Mouse (Mus musculus): Measurements from ENCODE around the gene Tmem150c. TPM values are rescaled to one million over a fixed set of nuclear protein-coding genes. Genes with fewer than 3 reads are reported as not detected.

Tmem150c gene
- polyA plus RNA-seq, 1 experiment from 2014 or later = 5.2 TPM

DNA sequence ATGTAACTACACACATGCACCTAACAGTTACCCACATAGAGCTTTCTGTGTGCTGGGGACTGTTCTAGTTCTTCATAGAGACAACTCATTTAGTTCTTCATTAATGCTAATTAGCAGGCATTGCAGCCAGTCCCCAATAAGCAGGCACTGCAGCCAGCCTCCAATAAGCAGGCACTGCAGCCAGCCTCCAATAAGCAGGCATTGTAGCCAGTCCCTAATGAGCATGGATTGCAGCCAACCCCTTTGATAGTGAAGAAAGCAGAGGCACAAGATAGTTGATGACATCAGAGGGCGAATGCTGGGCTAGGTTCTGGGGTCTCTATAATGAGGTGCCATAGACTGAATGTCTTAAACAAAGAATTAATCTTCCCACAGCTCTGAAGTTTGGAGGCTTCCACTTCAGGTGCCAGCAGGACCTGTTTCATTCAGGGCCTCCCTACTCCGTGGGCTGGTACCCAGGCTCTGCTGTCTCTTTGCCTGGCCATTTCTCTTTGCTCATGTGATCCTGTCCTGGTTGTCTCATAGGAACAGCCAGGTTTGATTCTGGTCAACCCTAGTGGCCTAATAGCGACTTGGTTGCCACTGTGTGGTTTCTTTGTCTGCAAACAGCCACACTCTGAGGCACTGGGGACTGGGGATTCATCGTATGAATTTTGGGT is 18.6 kb upstream of the Tmem150c start:
- WGBS = 83% methylated on average over 4 of the region's 4 CpGs
- Histone ChIP-seq H3K27ac (replicated peaks; ENCODE audit: low read depth, low read length) (no peak overlapping the region), H3K4me3 (ENCODE audit: low read depth, low read length) (no peak overlapping the region), H3K9me3 (ENCODE audit: control insufficient read depth, low read length) (no peaks in the 10 kb centered on the region), H3K4me1 (ENCODE audit: control insufficient read depth, insufficient read depth, low read length) (no peaks in the 10 kb centered on the region), H3K9ac (ENCODE audit: low read depth, low read length) (no peak overlapping the region), H3K36me3 (ENCODE audit: control insufficient read depth, insufficient read depth, low read length) (no peaks in the 10 kb centered on the region), H3K4me2 (ENCODE audit: low read depth, low read length) (no peak overlapping the region), H3K27me3 (replicated peaks; ENCODE audit: control insufficient read depth, insufficient read depth, low read length) (no peaks in the 10 kb centered on the region)
- ATAC-seq (ENCODE audit: low read depth) (no peak), DNase-seq (ENCODE audit: low spot score) (no peak)

DNA sequence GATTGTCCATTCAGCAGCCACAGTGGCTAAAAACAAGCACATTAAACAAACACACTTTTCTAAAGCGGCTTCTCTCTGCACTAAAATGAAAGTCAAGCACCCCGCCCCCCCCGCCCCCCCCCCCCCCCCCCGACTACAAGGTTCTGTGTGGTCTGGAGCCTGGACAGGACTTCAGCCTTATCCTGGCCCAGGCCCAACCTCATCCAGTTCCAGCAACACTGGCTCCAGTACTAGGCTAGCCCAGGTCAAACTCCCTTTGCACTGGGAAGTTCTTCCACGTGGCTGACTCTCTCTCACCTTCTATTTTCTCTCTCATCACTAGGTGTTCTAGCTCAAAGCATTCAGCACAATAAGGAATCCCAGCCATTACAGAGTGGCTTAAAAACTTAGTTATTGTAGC is 17.9 kb upstream of the Tmem150c start:
- DNase-seq (ENCODE audit: low spot score) = no peak
- H3K4me1 ChIP-seq (ENCODE audit: control insufficient read depth, insufficient read depth, low read length) = no peaks in the 10 kb centered on the region
- H3K9ac ChIP-seq (ENCODE audit: low read depth, low read length) = no peak overlapping the region
- no peak overlapping the region for H3K4me3 ChIP-seq (ENCODE audit: low read depth, low read length)
- no peak overlapping the region for H3K27ac ChIP-seq (replicated peaks; ENCODE audit: low read depth, low read length)
- H3K9me3 ChIP-seq (ENCODE audit: control insufficient read depth, low read length) = no peaks in the 10 kb centered on the region
- WGBS = 73% methylated on average over 3 of the region's 5 CpGs
- no peaks in the 10 kb centered on the region for H3K36me3 ChIP-seq (ENCODE audit: control insufficient read depth, insufficient read depth, low read length)
- ATAC-seq (ENCODE audit: low read depth) = no peak
- H3K4me2 ChIP-seq (ENCODE audit: low read depth, low read length) = no peak overlapping the region
- no peaks in the 10 kb centered on the region for H3K27me3 ChIP-seq (replicated peaks; ENCODE audit: control insufficient read depth, insufficient read depth, low read length)

DNA sequence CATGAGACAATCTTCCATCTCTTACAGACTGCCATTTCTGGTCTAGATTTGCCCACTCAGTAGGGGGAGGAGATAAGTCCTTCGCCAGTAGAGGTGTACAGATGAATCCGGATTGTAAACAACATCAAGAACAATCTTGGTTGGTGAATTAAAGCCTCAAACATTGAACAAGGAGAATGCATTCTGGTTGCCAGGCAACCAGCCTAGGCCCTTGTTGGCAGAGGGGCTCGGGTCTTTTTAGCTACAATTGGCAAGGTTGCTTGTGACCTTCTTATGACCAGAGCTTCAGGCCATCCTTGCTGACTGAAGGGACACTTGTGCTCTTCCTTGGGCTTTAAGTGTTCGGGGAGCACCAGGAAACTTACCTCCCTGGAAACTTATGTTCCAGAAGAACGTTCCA is 16.5 kb upstream of the Tmem150c start:
- Histone ChIP-seq H3K4me2 (ENCODE audit: low read depth, low read length) (no peak overlapping the region), H3K4me3 (ENCODE audit: low read depth, low read length) (no peak overlapping the region), H3K4me1 (ENCODE audit: control insufficient read depth, insufficient read depth, low read length) (no peaks in the 10 kb centered on the region), H3K27me3 (replicated peaks; ENCODE audit: control insufficient read depth, insufficient read depth, low read length) (no peaks in the 10 kb centered on the region), H3K9ac (ENCODE audit: low read depth, low read length) (no peak overlapping the region), H3K9me3 (ENCODE audit: control insufficient read depth, low read length) (no peaks in the 10 kb centered on the region), H3K27ac (replicated peaks; ENCODE audit: low read depth, low read length) (no peak overlapping the region), H3K36me3 (ENCODE audit: control insufficient read depth, insufficient read depth, low read length) (no peaks in the 10 kb centered on the region)
- DNase-seq (ENCODE audit: low spot score) (no peak), ATAC-seq (ENCODE audit: low read depth) (no peak)
- WGBS = 75% methylated on average over 5 of the region's 5 CpGs

DNA sequence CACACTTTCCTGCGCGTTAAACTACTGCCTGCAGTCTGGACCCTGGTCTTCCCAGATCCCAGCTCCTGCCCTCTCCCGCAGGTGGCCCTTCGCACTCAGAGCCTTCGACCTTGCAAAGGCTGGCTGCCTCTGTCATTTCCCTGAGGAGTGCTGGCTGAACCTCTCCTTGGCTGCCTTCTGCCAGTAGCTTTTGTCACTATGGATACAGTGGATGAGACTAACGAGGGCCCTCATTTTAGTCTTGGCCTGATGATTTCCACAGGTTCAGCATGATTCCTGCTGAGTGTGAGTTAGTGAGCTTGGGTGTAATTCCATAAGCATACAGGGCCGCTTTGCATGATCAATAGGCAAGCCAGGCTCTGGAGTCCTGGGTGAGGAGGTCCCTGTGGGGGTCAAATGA is 16.0 kb upstream of the Tmem150c start:
- Histone ChIP-seq H3K4me2 (ENCODE audit: low read depth, low read length) (no peak overlapping the region), H3K27me3 (replicated peaks; ENCODE audit: control insufficient read depth, insufficient read depth, low read length) (no peaks in the 10 kb centered on the region), H3K27ac (replicated peaks; ENCODE audit: low read depth, low read length) (no peak overlapping the region), H3K9me3 (ENCODE audit: control insufficient read depth, low read length) (no peaks in the 10 kb centered on the region), H3K36me3 (ENCODE audit: control insufficient read depth, insufficient read depth, low read length) (no peaks in the 10 kb centered on the region), H3K9ac (ENCODE audit: low read depth, low read length) (no peak overlapping the region), H3K4me1 (ENCODE audit: control insufficient read depth, insufficient read depth, low read length) (no peaks in the 10 kb centered on the region), H3K4me3 (ENCODE audit: low read depth, low read length) (no peak overlapping the region)
- 73% methylated on average over 5 of the region's 7 CpGs for WGBS
- DNase-seq (ENCODE audit: low spot score) = no peak
- peak; percentile 22; the same call in 1 of the 2 replicates for ATAC-seq (ENCODE audit: low read depth)

DNA sequence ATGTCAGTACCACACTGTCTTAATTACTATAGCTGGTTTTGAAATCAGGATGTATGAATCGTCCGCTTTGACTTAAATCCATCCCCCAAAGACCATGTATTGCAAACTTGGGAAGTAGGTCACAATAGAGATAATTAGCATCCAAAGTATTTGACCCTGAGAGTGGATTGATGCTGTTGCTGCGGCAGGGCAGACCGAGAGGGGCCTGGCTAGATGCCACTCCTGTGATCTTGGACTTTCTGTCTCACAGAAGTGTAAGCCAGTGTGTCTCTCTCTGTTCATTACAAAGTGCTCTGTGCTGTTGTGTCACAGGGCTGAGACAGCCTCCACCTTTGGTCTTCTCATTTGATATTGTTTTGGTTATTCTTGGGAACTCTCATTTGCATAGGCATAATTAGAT is 12.5 kb upstream of the Tmem150c start:
- DNase-seq (ENCODE audit: low spot score) (no peak), ATAC-seq (ENCODE audit: low read depth) (no peak)
- Histone ChIP-seq H3K9me3 (ENCODE audit: control insufficient read depth, low read length) (no peaks in the 10 kb centered on the region), H3K4me3 (ENCODE audit: low read depth, low read length) (no peak overlapping the region), H3K27me3 (replicated peaks; ENCODE audit: control insufficient read depth, insufficient read depth, low read length) (no peaks in the 10 kb centered on the region), H3K36me3 (ENCODE audit: control insufficient read depth, insufficient read depth, low read length) (no peaks in the 10 kb centered on the region), H3K9ac (ENCODE audit: low read depth, low read length) (no peak overlapping the region), H3K4me2 (ENCODE audit: low read depth, low read length) (no peak overlapping the region), H3K27ac (replicated peaks; ENCODE audit: low read depth, low read length) (no peak overlapping the region), H3K4me1 (ENCODE audit: control insufficient read depth, insufficient read depth, low read length) (no peaks in the 10 kb centered on the region)
- WGBS = 55% methylated on average over 4 of the region's 4 CpGs

DNA sequence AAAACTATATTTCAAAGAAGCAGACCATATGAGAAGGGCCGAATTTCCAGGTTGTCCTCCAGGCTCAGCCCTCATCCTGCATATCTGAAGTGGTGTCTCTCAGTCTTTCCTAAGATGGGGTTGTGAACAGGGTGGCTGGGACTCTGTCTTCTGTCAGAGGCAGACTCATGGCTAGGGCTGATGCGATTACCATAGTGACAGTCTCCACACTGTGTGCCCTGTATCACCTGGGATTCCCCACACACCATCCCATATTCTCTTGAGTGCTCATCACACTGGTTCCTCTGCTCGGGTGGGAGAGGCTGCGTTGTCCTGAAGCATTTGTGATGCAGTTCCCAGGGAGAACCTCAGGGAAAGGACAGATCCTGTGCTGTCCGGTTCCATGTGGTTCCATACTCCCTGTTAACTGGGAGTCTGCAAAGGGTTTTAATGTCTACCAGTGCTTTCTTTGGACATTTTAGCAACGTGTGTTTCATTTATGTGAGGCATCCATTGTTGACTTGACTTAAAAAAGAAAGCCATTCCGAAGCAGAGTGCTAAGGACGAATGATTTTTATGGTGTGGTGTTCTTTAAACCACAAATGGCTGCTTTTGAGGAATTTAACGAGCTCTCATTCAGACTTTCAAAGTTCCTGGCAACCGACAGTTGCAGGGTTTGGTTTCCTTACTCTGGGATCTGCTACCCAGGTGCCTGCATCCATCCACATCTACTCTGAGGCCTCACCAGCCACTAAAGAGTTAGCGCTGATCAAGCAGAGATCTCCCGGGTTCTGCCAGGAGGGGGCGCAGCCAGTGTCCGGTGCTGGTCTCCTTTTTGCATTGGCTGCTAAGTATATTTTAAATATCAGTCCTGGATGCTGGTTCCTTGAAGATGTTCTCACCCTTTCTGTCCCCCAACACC is 7.2 kb upstream of the Tmem150c start:
- Histone ChIP-seq H3K9me3 (ENCODE audit: control insufficient read depth, low read length) (no peaks in the 10 kb centered on the region), H3K27me3 (replicated peaks; ENCODE audit: control insufficient read depth, insufficient read depth, low read length) (0 out of 2 replicates have a peak, but pooled peaks cover 2% of the 10 kb centered on the region), H3K4me3 (ENCODE audit: low read depth, low read length) (no peak overlapping the region), H3K4me1 (ENCODE audit: control insufficient read depth, insufficient read depth, low read length) (no peaks in the 10 kb centered on the region), H3K9ac (ENCODE audit: low read depth, low read length) (no peak overlapping the region), H3K36me3 (ENCODE audit: control insufficient read depth, insufficient read depth, low read length) (no peaks in the 10 kb centered on the region), H3K27ac (replicated peaks; ENCODE audit: low read depth, low read length) (no peak overlapping the region), H3K4me2 (ENCODE audit: low read depth, low read length) (no peak overlapping the region)
- ATAC-seq (ENCODE audit: low read depth) = no peak
- peak; percentile 26 for DNase-seq (ENCODE audit: low spot score)
- WGBS = 49% methylated on average over 14 of the region's 14 CpGs

DNA sequence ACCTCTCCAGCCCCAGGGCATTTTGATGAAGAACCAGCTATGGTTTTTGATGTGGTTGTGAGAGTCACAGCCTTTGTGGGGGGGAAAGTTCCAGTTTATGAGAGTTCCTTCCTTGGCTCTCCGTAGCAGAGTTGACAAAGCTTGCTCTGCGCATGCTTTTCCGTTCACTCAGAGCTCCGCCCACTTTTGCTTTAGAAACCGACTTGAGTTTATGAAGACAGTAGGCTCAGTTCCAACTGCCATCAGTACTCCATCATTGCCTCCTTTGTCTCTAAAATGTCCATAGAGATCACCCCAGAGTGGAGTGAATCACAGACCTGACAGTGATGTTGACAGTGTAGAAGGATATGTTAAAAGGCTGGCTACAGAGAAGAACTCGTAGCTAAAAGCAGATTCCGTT is 3.8 kb upstream of the Tmem150c start:
- 58% methylated on average over 7 of the region's 7 CpGs for WGBS
- Histone ChIP-seq H3K36me3 (ENCODE audit: control insufficient read depth, insufficient read depth, low read length) (no peaks in the 10 kb centered on the region), H3K27ac (replicated peaks; ENCODE audit: low read depth, low read length) (no peak overlapping the region), H3K4me3 (ENCODE audit: low read depth, low read length) (no peak overlapping the region), H3K9ac (ENCODE audit: low read depth, low read length) (no peak overlapping the region), H3K4me1 (ENCODE audit: control insufficient read depth, insufficient read depth, low read length) (no peaks in the 10 kb centered on the region), H3K27me3 (replicated peaks; ENCODE audit: control insufficient read depth, insufficient read depth, low read length) (peaks cover 18% of the 10 kb centered on the region), H3K9me3 (ENCODE audit: control insufficient read depth, low read length) (no peaks in the 10 kb centered on the region), H3K4me2 (ENCODE audit: low read depth, low read length) (no peak overlapping the region)
- no peak for ATAC-seq (ENCODE audit: low read depth)
- peak; percentile 28 for DNase-seq (ENCODE audit: low spot score)

DNA sequence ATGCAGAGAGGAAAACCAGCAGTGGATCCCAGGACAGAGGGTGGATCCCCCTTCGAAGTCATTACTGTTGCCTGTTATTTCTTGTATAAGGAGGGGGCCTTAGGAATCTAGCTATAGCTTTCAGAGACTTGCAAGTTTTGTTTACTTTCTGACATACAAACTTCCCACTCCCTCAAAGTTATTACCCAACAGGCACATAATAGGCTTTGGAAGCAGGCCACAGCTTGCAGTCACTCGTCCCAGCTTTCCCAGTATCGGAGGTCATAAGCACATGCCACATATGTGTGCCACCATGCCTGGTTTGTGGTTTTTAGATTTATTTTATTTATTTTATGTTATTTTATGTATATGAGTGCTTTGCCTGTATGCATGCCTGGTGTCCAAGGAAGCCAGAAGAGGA is 3.2 kb upstream of the Tmem150c start:
- no peak overlapping the region for H3K4me2 ChIP-seq (ENCODE audit: low read depth, low read length)
- no peak for ATAC-seq (ENCODE audit: low read depth)
- no peak overlapping the region for H3K9ac ChIP-seq (ENCODE audit: low read depth, low read length)
- H3K36me3 ChIP-seq (ENCODE audit: control insufficient read depth, insufficient read depth, low read length) = no peaks in the 10 kb centered on the region
- H3K27me3 ChIP-seq (replicated peaks; ENCODE audit: control insufficient read depth, insufficient read depth, low read length) = peaks cover 23% of the 10 kb centered on the region
- H3K4me3 ChIP-seq (ENCODE audit: low read depth, low read length) = no peak overlapping the region
- H3K9me3 ChIP-seq (ENCODE audit: control insufficient read depth, low read length) = no peaks in the 10 kb centered on the region
- 70% methylated on average over 3 of the region's 3 CpGs for WGBS
- DNase-seq (ENCODE audit: low spot score) = no peak
- H3K27ac ChIP-seq (replicated peaks; ENCODE audit: low read depth, low read length) = no peak overlapping the region
- no peaks in the 10 kb centered on the region for H3K4me1 ChIP-seq (ENCODE audit: control insufficient read depth, insufficient read depth, low read length)

All from embryonic facial prominence, embryonic 14.5 days (tissue).